Mouse (Mus musculus): ENCODE results near the gene Ralgps1. TPM values are rescaled to one million over a fixed set of nuclear protein-coding genes. Genes with fewer than 3 reads are reported as not detected.

Ralgps1 gene
- polyA plus RNA-seq, 1 experiment, result 91.6 TPM

DNA sequence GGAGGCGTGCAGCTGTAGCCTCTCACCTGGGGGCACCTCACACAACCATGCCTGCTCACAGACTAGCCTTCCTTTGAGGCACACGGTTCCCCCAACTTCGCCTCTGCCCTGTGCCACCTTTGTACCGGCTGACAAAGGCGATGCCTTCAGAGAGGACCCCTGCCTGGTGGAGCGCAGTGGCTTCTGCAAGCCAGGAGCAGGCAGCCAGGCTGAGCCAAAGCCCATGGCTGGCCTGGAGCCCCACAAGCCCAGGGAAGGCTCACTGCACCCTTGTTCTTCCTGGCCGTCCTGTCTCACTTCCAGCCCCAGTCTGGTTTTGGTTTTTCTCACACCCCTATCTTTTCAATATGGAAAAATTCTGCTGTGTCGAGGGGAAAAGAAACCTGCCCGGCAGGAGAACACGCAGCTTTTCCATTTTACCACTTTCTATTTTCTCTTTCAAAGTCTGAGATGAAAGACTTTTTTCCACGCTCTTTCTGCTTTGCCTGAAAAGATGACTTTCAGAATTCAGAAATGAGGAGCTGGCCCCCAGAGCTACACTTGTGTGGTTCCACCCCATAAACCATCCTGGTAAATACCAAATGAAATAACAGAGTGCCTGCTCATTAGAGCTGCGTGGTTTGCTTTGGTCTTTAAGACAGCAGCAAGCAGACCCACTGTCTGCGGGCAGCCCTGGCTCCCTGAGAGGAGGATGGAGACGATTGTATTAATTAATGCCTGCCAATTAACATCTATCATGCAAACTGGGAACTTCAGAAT is 191.9 kb downstream of the Ralgps1 start:
- no peak for TF ChIP-seq POLR2A (IDR thresholded peaks at IDR 0.05; ENCODE audit: borderline replicate concordance, extremely low read depth, insufficient read depth, insufficient read length, poor library complexity, severe bottlenecking)
- no peak for TF ChIP-seq CTCF (IDR thresholded peaks at IDR 0.05; ENCODE audit: borderline replicate concordance, extremely low read depth, insufficient read depth, insufficient read length)

DNA sequence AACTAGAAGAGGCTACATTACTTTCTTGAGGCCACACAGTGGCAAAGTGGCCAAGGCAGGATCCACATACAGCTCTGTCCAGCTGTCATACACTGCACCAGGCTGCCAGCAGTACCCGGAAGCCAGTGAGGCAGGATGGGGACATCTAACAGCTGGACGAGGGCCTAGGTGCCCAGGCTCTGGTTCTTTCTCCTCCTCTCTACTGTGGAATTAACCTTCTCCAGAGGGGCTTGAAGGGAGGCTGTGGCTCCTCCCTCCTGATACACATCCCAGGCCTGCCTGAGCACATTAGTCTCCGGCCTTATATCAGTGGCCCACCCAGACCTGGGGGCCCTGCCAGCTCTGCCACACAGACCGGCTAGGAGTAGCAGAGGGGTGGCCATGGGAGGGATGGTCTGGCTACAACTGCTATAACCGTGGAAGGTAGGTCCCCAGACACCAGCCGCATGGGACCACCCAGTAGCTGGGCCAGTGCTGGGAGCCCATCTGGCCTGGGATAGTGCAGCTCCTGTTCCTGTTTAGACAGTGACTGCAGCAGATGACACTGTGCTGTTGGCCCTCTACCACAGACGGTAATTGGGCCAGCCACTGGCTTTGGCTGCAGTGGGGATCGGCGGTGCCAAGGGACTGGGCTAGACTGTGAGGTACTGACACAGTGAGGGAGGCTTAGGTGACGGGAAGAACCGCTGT is 192.9 kb downstream of the Ralgps1 start:
- TF ChIP-seq CTCF (IDR thresholded peaks at IDR 0.05; ENCODE audit: borderline replicate concordance, extremely low read depth, insufficient read depth, insufficient read length) (no peak), POLR2A (IDR thresholded peaks at IDR 0.05; ENCODE audit: borderline replicate concordance, extremely low read depth, insufficient read depth, insufficient read length, poor library complexity, severe bottlenecking) (no peak)
- peak; percentile 71 for DNase-seq (ENCODE audit: low read depth)

More for the DNA sequence above, 191.9 kb downstream of the Ralgps1 start:
- peak; percentile 37 for DNase-seq (ENCODE audit: low read depth)

DNA sequence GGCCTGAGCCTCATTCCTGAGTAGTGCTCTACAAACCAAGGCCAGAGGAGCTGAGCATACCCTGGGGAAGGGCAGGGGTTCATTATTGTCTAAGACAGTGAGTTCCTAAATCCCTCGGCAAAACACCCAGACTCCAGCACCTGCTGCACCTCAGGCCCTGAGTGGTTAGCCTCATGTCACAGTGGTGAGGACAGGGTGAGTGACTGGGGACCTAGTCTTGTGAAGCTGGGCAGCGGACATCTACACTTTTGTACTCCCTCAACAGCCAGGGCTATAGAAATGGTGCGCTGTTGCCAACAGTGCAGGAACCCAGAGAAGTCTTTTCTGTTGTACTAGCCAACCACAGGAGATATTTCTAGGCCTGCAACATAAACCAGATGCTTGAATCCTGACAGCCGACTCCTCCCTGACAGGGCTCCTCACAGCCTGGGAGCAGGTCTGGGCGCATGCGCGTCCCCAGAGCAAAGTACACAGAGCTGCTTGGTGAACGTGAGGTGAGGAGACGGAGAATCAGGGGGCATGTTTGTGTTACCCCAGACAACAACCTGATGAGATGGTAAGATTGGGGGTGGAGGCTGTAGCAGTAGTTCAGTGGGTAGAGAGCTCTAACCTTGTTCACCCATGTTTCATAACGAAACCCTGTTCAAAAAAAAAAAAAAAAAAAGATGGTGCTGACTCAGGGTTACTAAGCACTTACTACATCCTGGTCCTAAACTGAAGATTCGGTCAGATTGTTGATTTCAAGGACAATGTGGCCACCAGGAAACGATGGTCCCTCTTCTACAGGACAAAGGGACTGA is 193.6 kb downstream of the Ralgps1 start:
- no peak for DNase-seq (ENCODE audit: low read depth)
- TF ChIP-seq POLR2A (IDR thresholded peaks at IDR 0.05; ENCODE audit: borderline replicate concordance, extremely low read depth, insufficient read depth, insufficient read length, poor library complexity, severe bottlenecking) (no peak), CTCF (IDR thresholded peaks at IDR 0.05; ENCODE audit: borderline replicate concordance, extremely low read depth, insufficient read depth, insufficient read length) (no peak)

DNA sequence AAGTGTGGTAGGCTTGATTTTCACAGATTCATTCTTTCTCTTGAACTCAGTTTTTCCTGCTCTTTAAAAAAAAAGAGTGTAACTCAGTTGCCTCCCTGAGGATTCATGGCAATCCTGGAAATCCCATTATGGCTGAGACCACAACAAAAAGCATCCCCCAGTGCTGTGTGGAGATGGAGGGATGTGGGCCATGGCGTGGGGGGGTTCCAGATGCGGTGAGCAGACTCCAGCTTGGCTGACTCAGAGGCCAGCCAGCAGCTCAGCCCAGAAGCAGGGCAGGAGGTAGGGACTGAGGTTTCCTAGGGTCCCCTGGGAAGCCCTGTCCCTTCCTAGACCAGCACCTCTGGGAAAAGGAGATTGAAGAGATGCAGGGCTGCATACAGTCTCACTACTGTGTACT is 194.4 kb downstream of the Ralgps1 start:
- DNase-seq (ENCODE audit: low read depth), result no peak
- TF ChIP-seq CTCF (IDR thresholded peaks at IDR 0.05; ENCODE audit: borderline replicate concordance, extremely low read depth, insufficient read depth, insufficient read length) (no peak), POLR2A (IDR thresholded peaks at IDR 0.05; ENCODE audit: borderline replicate concordance, extremely low read depth, insufficient read depth, insufficient read length, poor library complexity, severe bottlenecking) (no peak)

DNA sequence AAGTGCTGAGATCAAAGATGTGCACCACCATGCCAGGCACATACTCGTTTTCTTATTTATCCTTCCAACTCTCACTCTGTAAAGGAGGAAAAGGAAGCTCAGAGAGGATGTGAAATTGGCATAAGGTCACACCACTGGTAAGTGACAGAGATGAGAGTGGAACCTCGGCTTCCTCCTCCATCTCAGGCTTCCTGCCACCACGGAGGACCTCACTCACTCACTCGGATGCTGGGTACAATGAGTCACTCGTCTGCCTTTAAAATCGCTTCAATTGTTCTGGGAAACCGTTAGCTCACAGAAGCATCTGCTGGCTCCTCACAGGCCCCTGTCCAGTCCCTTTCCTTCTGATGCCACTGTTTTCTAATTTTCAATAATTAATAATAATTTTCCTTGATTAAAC is 194.8 kb downstream of the Ralgps1 start:
- TF ChIP-seq CTCF (IDR thresholded peaks at IDR 0.05; ENCODE audit: borderline replicate concordance, extremely low read depth, insufficient read depth, insufficient read length) (no peak), POLR2A (IDR thresholded peaks at IDR 0.05; ENCODE audit: borderline replicate concordance, extremely low read depth, insufficient read depth, insufficient read length, poor library complexity, severe bottlenecking) (no peak)
- DNase-seq (ENCODE audit: low read depth), result no peak

DNA sequence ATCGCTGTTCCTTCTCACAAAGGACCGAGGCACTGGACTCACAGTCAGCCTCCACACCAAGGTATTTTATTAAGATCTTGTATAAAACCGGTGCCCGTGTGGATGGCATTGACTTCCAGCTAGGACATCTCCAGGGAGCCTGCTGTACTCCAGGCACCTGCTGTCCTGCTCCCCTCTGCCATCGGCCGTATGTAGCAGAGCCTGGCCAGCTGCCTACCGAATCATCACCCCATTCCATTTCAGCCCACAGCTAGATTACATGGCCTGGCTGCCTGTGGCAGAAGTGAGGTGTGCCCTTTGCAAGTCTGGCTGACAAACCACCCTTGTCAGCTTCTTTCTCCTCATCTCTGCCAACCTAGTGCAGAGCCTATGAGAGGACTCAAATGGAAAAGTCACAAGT is 197.6 kb downstream of the Ralgps1 start:
- no peak for DNase-seq (ENCODE audit: low read depth)
- TF ChIP-seq CTCF (IDR thresholded peaks at IDR 0.05; ENCODE audit: borderline replicate concordance, extremely low read depth, insufficient read depth, insufficient read length) (no peak), POLR2A (IDR thresholded peaks at IDR 0.05; ENCODE audit: borderline replicate concordance, extremely low read depth, insufficient read depth, insufficient read length, poor library complexity, severe bottlenecking) (no peak)

DNA sequence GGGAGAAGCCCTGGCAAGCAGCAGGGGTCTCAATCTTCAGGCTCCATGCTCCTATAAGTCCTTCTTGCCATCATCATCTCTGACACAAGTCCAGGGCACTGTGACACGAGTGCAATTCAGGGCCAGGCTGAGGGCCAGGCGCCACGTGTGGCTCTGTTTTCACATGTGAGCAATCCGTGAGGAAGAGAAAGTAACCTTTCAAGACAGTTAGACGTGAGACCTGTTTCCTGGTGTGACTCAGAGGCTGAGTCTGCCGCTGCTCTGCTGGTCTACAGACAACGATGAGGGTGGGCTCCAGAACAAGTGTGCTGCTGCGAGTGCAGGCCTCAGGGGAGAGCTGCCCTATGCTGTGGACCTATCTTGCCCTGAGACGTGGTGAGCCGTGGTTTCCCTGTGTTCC is 198.2 kb downstream of the Ralgps1 start:
- no peak for DNase-seq (ENCODE audit: low read depth)
- TF ChIP-seq CTCF (IDR thresholded peaks at IDR 0.05; ENCODE audit: borderline replicate concordance, extremely low read depth, insufficient read depth, insufficient read length), result no peak
- no peak for TF ChIP-seq POLR2A (IDR thresholded peaks at IDR 0.05; ENCODE audit: borderline replicate concordance, extremely low read depth, insufficient read depth, insufficient read length, poor library complexity, severe bottlenecking)

DNA sequence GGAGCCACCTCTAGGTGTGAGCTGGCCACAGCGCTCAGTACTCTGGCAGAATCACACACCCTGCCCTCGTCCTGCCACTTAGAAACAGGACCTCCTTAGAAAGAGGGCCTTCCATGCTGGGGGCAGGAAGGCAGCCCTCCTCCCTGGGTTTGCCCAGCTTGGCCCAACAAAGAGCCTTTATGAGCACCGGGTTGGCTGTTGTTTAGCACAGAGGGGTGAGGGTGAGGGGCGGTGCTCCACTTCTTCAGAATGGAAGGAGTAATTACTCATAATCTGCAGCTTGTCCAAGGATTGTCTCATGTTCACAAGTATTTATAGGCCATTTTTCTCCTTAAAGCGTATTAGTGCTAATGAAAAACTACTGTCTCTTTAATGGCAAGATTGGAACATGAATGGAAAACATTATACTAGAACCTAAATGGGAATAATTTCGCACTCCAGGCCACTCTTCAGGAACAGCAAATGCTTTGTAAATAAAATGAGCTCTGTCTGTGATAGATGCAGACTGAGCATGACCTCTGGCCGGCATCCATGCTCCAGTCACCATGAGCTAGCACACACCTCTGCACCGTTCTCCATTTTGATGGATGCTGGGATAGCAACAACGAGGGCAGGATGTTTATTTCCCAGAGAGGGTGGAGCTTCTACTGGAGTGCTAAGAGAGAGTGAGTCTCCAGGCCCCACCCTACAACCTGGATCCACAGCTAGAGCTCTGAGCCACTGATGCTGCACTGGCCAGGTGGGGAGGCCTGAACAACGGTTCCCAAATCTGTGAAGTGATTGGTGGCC is 200.3 kb downstream of the Ralgps1 start:
- TF ChIP-seq CTCF (IDR thresholded peaks at IDR 0.05; ENCODE audit: borderline replicate concordance, extremely low read depth, insufficient read depth, insufficient read length), result no peak
- no peak for TF ChIP-seq POLR2A (IDR thresholded peaks at IDR 0.05; ENCODE audit: borderline replicate concordance, extremely low read depth, insufficient read depth, insufficient read length, poor library complexity, severe bottlenecking)
- DNase-seq (ENCODE audit: low read depth), result peak; percentile 85

DNA sequence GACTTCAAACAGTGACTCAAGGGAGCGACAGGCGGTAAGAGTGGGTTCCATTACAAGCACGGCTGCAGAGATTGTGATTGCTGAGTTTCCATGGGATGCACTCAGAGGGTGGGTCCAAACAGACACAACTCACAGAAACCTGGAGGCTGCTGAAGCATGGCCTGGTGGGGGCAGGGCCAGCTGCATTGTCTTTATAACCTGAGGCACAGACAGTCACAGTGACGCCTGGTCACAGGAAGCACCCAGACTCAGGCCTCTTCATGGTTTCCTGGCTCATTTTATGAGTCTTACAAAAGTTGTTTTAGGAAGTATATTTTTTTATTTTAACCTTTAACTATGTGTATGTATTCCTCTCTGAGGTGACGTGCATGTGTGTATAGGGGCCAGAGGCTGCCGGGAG is 201.8 kb downstream of the Ralgps1 start:
- no peak for TF ChIP-seq CTCF (IDR thresholded peaks at IDR 0.05; ENCODE audit: borderline replicate concordance, extremely low read depth, insufficient read depth, insufficient read length)
- TF ChIP-seq POLR2A (IDR thresholded peaks at IDR 0.05; ENCODE audit: borderline replicate concordance, extremely low read depth, insufficient read depth, insufficient read length, poor library complexity, severe bottlenecking), result no peak
- DNase-seq (ENCODE audit: low read depth), result no peak

DNA sequence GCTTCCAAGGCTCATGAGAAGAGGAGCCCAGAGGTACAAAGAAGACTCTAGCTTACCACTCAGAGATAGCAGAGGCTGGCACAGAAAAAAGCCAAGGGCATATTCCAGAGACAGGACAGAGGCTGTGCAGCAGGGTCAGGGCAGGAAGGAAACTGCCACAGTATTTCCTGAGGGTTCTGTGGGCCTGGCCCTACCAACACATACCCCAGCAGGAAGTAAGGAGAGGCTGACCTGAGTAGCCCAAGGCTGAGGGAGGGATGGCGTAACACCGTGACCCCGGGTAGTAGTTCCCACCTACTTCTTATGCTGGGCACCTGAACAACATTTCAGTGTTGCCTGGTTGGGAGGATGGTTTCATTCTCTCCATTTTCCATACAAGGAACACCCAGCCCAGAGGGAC is 204.2 kb downstream of the Ralgps1 start:
- DNase-seq (ENCODE audit: low read depth), result no peak
- TF ChIP-seq POLR2A (IDR thresholded peaks at IDR 0.05; ENCODE audit: borderline replicate concordance, extremely low read depth, insufficient read depth, insufficient read length, poor library complexity, severe bottlenecking) (no peak), CTCF (IDR thresholded peaks at IDR 0.05; ENCODE audit: borderline replicate concordance, extremely low read depth, insufficient read depth, insufficient read length) (no peak)
